Mouse (Mus musculus): ENCODE results near the gene Stambp.
"Not testable (repeated sequence)": the region's sequence is repeated elsewhere in the genome, so short reads cannot be mapped to it uniquely, and the experiment has no call there.

Gene Stambp

GRCm38 (mm10) chr6:83572671-83573070, at the start of gene Stambp:
Stambp (minus strand) TSS chr6:83572729.
- DNase-seq (ENCODE audit: low spot score), result no peak

DNA sequence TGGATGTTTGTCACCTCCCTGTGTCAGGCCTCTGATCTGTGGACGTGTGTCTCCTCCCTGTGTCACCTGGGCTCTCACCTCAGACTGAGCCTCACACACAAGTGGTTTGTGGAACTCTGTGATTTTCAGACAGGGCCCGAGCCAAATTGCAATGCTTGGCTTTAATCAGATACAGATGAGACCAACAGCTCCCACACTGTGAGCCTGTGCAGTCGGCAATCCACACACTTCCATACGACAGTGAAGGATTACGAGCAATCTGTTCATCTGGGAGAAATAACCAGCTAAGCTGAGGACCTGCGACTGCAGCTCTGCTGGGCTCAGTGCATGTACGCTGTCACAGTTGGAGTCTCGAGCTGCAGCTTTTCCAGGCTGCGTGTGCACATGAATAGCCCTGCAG, 47.4 kb upstream of the Stambp start:
- DNase-seq (ENCODE audit: low spot score), result no peak

DNA sequence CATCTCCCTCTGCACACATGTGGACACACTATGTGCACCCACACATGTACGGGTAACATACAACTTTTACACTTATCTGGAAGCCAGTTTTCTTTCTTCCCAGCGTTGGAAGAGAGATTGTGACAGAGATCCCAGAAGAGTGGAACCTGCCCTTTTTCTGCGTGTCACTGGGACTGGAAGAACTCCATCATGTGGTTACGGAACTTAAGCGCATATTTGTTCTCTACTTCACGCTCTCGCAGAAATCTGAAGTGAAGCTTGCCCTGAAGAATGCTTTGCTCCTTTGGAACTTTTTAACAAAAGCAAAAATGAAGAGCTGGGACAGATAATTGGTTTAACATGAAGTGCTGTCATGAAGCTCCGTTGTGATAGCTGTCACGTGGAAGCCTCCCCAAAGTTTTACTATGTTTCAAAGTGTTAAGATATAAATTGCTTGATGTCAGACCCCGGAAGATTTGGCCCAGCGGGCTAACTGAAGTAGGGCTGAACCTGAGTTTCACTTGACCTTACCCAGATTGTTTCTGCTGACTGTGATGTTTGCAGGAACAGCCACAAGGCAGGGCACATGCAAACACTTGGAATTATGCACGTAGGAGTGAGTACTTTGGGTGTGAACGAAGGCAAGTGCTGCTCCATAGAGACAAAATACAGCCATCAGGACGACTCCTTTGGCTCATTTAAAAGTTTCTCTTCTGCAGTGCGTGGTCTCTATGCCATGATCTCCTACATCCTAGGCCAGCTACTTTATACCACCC, 45.2 kb upstream of the Stambp start:
- no peak for DNase-seq (ENCODE audit: low spot score)

DNA sequence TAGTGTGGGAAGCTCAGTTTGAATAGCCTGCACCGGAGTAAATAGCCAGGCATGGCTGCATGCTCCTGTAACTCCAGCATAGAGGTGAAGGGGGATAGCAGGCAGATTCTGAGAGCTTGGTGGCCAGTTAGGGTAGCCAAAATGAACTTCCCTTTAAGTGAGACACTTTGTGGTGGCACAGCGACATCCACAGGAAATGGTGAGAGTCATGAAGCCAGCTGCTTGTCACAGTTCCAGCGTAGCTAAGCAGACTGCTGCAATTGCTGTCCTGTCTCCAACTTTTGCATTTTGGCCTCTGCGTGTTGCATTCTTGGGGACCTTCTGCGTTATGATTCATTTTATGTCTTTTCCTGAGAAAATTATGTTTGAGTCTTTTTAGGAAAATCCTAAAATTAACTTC, 44.0 kb upstream of the Stambp start:
- DNase-seq (ENCODE audit: low spot score), result peak; percentile 8

DNA sequence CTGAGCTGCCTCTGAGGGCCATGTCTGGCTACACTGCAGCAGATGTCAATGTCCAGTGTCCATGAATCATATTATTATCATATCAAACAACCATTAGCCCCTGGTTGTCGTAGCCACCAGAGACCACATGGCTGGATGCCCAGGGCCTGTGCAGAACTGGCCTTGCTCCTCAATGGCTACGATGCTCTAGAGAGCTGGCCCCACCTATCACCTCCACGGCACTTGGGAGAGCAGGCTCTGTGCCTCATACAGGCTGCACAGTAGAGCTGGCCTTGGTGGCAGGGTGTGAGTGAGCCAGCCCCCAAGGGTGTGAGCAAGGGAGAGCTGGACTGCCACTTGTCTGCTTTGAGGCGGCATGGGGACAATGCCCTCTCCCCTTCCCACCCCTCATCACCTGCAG, 41.9 kb upstream of the Stambp start:
- no peak for DNase-seq (ENCODE audit: low spot score)

DNA sequence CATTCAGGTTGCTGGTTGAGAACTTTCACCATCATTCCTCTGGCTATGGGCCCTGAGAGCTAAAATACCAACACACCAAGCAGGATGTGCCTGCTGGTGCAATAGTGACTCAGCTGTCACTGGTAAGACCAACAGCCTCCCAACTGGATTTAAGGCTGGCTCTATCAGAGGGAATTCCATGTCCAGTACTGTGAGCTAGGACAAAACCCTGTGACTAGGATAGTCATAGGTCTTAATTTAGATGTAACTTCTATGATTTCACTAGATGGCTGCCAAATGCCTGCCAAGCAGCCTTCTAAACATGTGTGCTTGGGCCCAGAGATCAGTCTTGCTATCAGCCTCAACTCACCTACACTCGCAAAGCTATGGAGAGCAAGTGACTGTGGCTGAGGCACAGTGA, 40.4 kb upstream of the Stambp start:
- no peak for DNase-seq (ENCODE audit: low spot score)

- no peak for DNase-seq (ENCODE audit: low spot score)
Measured at GRCm38 (mm10) chr6:83599636-83600174, 27.2 kb upstream of the Stambp start.

DNA sequence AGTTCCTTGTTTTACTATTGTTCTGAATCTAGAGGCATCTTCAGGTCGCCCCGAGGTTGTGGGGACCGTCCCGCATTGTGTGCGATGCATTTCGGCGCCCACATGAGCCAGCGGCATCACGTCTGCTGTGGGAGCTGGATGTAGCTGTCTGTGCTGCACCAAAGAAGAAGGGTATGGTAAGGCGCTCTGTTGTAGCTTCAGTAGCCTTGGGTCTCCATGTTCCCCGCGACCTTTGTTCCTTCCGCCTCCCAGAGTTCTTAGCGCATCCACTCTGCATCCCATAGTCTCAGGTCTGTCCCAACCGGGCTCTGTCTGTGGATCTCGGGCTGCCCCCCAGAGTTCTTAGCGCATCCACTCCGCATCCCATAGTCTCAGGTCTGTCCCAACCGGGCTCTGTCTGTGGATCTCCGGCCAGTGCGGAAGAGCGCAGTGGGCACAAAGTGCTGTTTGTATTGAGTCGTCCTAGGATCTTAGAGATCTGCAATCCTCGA, 26.6 kb upstream of the Stambp start:
- no peak for DNase-seq (ENCODE audit: low spot score)

GRCm38 (mm10) chr6:83598646-83599045, 26.1 kb upstream of the Stambp start:
- DNase-seq (ENCODE audit: low spot score), result no peak

- no peak for DNase-seq (ENCODE audit: low spot score)
Measured at GRCm38 (mm10) chr6:83597988-83598387, 25.5 kb upstream of the Stambp start.

DNA sequence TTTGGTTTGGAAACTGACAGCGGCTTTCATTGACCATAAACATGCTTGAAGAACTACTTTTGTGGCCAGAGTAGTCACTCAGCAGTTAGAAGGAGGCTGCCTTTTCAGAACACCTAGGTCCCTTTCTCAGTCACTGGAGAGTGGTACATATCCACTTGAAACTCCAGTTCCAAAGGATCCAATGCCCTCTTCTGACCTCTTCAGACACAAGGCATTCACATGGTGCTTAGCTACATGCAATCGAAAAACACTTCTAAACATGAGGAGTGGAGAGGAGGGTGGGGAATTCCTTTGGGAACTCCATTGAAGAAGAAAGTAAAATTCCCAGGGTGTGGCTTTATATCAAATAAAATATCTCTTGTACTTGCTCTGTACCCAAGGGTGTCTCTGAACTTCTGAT, 22.5 kb upstream of the Stambp start:
- no peak for DNase-seq (ENCODE audit: low spot score)

DNA sequence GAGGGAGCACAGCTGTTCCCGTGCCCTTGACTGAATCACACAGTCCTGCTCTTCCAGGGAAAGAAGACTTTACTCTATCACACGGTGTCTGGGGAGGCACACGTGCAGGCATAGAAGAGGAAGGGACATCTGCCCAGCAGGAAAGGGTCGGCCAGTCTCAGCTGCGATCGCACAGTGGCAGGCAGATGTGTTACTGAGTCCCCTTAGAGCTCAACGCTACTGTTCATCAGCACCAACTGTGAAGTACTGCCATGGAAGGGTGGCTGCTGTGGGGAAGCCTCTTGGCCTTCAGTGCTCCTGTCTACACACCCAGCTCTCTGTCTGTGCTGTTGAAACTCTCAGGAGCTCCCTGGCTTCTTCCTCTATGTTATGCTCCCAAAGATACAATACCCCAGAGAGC, 21.4 kb upstream of the Stambp start:
- DNase-seq (ENCODE audit: low spot score), result no peak

GRCm38 (mm10) chr6:83592051-83592450, 19.5 kb upstream of the Stambp start:
- no peak for DNase-seq (ENCODE audit: low spot score)

- DNase-seq (ENCODE audit: low spot score), result no peak
Measured at GRCm38 (mm10) chr6:83590301-83590700, 17.8 kb upstream of the Stambp start.

GRCm38 (mm10) chr6:83587191-83587590, 14.7 kb upstream of the Stambp start:
- not testable (repeated sequence) for DNase-seq (ENCODE audit: low spot score)

GRCm38 (mm10) chr6:83585328-83585727, 12.8 kb upstream of the Stambp start:
- DNase-seq (ENCODE audit: low spot score), result not testable (repeated sequence)

DNA sequence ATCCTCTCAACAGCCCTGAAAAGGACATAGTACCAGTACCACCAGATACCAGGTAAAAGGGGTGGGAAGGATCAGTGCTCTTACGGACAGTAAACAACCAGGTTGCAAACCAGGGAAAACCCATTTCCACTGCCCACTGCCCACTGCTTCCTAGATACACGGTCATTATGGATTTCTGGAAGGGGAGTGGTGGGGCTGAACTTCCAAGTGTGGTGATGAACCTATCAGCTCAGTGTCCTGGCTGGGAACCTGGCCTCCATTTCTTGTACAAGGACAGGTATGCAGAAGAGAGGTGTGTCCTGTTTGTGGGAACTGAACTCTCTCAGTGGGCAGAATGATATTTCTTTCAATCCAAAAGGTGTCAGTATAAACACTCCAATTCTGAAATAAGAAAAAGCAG, 11.1 kb upstream of the Stambp start:
- no peak for DNase-seq (ENCODE audit: low spot score)

- no peak for DNase-seq (ENCODE audit: low spot score)
Measured at GRCm38 (mm10) chr6:83582938-83583270, 10.4 kb upstream of the Stambp start.

DNA sequence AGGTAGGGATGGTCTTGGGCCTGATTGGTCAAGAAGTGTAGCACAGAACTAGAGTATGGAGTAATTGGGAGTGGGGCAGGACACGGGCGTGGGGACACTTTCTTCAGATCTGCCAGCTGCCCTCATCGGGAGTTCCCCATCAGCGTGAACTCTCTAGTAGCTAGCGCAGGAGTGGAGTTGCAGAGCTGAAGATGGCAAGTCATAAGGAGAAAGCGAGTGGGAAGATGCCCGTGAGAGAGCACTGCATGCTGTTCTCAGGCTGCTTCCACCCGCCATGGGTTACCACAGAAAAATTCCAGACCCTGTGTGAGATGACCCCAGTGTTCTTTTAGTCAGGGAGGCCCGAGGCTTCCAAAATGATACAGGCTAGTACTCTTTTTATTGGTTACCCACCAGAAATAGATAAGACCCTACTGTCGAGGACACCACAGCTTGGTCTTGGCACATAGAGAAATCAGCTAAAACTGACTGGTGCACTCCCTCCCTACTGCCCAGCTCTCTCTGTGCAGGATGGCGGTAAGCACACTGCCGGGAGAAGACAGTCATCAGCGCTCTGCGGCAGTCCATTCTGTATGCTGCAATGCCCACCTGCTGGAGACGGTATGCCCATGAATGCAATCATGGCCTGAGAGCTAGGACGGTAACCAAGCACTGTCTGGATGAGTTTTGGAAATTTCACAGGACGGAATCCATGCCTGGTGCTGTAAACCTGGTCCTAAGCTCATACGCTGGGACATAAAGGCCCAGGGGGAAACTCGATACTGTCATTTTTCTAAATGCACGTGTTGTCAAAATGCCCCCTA, 9.8 kb upstream of the Stambp start:
- no peak for DNase-seq (ENCODE audit: low spot score)

DNA sequence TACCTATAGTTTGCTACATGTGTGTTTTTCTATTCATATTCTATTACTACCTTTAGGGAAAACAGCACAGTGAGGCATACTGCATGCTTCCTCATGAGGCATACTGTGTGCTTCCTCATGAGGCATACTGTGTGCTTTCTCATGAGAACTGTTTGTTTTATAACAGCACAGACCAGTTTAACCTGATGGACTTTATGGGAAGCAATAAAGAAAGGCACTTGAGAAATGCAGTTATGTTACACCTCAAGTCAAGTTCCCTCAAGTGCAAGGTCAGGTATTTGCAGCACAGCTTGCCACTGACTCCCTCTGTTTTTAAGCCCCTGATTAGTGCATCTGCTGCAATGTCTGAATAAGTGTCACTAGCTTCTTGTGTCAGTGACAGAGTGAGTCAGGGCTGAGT, 5.0 kb upstream of the Stambp start:
- no peak for DNase-seq (ENCODE audit: low spot score)

- DNase-seq (ENCODE audit: low spot score), result no peak
Measured at GRCm38 (mm10) chr6:83575609-83576008, 3.1 kb upstream of the Stambp start.

DNA sequence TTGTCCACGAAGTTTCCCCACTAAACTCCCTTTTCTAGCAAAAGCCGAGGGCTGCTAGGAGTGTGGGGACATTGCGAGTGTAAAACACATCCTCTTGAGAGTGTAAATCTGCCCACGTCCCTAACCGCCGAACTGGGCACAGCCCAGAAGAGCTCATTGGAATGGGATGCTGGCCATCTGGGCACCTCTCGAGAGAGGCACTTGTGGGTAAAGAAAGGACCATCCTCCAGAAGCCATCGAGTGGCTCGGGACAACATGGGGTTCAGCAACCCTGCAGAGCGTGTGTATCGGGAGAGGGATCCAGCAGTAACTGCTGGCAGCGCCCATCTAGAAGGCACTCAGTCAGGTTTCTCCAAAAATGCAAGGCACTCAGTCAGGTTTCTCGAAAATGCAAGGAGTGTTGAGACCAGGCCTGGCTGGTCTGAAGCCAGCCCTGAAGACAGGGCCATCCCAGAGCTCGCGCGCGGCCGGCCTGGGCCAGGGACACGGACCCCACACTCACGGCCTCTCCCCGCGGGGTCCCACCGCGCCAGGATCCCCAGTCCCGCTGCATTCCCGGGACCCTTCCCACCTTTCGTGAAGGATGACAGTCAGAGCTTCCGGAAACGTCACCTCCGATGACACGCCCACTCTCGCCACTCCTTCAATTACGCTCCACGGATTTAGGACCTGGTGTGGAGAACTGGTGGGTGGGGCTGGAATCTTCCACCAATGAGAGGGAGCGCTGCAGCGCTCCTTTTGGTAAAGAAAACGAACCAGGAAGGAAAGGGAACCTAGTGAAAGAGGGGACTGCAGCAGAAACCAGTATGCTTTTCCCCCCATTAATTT, 475 bp downstream of the Stambp start:
- DNase-seq (ENCODE audit: low spot score), result peak; percentile 69

Measured in ovary, postnatal 10 days (tissue).